Mouse (Mus musculus) thymus, postnatal 10 days (tissue): ENCODE data around the gene Frmd7.

Source experiments
- DNase-seq, 2 experiments: peaks; one replicate each; pipeline ENCODE4 v3.0.0; 2021; ENCODE audit warnings: low spot score in 2 of 2

Frmd7 gene

GRCm38 (mm10) chrX:50864734-50865133 is 77.8 kb downstream of the Frmd7 start:
- DNase-seq: no peak

GRCm38 (mm10) chrX:50863771-50864170 is 78.7 kb downstream of the Frmd7 start:
- DNase-seq: no peak

- DNase-seq: no peak
These were observed 91.9 kb downstream of the Frmd7 start for GRCm38 (mm10) chrX:50850428-50851184.
